Mouse (Mus musculus): ENCODE data around the gene Cdkn1b.

Gene Cdkn1b

GRCm38 (mm10) chr6:134928889-134929310, 8.7 kb downstream of the Cdkn1b start:
- no peak for DNase-seq (ENCODE audit: low read depth, low spot score)

GRCm38 (mm10) chr6:134929926-134930325, 9.7 kb downstream of the Cdkn1b start:
- DNase-seq (ENCODE audit: low read depth, low spot score), result no peak

- no peak for DNase-seq (ENCODE audit: low read depth, low spot score)
These were observed 10.2 kb downstream of the Cdkn1b start for GRCm38 (mm10) chr6:134930383-134930782.

DNA sequence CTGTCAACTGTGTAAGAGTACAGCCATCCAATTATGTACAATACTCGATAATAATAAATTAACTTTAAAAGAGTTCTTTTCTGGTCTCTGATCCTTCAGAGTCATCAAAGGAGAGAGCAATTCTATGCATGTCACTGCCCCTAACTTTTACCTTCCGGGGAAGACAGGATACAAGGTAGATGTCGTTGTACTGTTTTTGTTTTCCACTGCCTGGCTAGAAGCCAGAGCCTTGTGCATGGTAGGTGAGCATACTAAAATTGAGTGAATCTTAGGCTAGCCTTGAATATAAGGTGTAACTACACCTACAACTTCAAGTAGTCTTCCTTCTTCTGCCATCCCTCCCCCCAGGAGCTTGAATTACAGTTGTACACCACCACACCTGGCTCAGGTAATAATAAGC, 10.9 kb downstream of the Cdkn1b start:
- no peak for DNase-seq (ENCODE audit: low read depth, low spot score)

DNA sequence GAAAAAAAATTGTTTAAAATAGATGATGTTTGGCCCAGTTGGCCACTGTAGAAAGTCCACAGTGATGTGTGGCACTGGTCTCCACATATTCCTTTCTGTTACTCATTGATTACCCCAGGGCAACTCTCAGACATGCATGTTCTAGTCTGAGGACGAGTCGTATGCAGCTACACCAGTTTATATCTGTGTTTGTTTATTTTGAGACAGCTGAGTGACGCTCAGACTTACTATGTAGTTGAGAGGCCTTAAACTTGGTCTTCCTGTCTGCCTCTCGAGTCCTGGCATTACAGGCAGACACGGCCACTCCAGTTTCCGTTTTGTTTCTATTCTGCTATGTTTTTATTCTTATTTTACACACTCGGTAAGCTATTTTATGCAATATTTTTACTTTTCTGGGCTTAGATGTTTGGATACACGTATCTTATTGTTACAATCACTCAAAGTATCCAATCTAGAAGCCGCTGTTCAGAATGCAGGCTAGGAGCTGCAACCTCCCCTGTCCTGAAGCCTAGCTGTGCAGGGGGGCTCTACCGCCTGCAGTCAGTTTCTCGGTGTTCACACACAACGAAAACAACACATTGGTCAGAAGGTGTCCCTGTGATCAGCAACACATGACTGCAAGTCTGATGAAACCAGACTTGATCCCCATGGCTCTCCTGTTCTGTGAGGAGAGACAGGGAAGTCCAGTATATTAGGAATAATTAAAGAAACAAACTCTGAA, 12.4 kb downstream of the Cdkn1b start:
- no peak for DNase-seq (ENCODE audit: low read depth, low spot score)

DNA sequence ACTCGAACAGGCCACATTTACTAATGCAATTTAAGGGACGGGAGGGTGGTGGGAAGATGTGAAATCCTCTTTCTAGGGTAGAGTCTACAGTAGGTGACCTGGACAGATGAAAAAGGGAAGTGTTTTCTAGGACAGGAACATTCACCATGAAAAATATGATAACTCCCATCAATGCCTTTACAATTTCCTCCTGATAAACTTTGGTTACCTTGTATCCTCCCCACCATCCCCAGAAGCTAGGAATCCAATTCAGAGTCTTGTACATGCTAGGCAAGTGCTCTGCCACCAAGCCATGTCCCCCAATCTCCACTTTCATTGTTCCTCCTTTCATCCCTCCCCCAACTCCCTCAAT, 13.0 kb downstream of the Cdkn1b start:
- no peak for DNase-seq (ENCODE audit: low read depth, low spot score)

DNA sequence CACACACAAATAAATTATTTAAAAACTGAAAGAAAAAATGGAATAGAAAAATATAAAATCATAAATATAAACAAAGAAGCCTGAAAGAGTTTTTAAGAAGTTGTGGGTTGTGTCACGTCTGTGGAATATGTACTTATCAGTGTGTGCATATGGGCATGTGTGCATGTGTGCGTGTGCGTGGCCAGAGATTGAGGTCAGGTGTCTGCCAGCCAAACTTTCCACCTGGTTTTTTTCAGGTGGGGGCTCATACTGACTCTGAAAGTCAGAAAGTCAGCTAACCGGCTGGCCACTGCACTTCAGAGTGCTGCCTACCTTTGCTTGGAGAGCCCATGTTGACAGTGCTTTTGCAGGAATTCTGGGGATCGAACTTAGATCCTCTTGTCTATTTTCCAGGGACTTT, 14.1 kb downstream of the Cdkn1b start:
- no peak for DNase-seq (ENCODE audit: low read depth, low spot score)

GRCm38 (mm10) chr6:134939781-134940180, 19.6 kb downstream of the Cdkn1b start:
- no peak for DNase-seq (ENCODE audit: low read depth, low spot score)

DNA sequence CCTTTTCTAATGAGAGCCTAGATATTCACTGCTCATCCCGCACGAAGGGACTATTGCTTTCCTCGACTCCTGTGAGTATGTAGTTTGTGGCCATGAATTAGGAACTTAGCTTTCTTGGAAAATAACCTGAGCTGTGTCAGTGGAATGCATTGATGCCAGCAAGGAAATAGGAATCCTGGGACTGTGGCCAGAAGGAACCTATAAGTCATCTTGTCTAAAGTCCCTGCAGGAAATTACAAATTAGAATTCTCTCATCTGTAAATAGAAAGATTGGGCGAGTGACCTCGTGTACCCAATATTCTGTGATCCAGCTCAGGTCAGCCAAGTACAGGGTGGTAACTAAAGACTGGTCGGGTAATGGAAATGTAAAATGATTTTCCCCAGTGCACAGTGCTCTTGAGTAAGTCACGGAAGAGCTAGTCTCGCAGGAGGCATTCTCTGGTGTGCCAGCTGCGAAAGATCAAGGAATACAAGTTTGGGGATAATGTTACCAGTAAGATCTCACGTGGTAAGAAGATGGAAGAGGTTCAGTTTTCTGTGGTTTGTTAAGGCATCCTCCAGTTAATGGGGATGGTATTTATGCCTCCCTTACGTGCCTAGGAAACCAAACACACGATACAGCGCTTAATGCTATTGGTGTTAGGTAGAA, 23.7 kb downstream of the Cdkn1b start:
- DNase-seq (ENCODE audit: low read depth, low spot score), result no peak

DNA sequence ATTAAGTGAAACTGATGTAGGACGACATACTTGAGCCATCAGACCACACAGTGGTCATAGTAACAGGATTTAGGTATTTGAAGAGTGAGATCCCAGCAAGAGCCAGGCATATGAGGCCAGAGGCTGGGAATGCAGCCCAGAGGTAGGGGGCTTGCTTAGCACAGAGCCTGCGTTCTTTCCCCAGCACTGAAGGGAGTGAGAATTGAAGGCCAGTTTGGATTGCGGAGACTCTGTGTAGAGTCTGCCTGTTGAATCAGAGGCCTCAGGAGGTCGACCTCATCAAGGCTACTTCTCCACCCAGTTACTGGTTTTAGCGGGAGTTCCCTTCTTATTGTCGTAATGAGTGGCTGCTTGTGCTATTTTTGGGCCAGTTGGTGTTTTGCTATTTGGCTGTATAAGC, 25.9 kb downstream of the Cdkn1b start:
- DNase-seq (ENCODE audit: low read depth, low spot score), result no peak

DNA sequence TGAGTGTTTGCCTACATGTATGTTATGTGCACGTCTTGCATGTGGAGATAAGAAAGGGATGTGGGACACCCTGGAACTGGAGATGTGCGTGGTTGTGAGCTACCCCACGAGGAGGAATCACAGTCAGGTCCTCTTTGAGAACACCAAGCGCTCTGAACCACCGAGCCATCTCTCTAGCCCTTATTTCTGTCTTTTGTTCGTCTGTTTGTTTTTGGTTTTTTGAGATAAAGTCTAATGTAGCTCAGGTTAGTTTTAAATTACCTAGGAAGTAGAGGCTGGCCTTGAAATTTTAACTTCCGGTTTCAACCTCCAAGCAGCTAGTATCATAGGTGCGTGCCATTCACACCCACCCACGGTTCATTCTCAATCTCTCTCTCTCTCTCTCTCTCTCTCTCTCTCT, 26.7 kb downstream of the Cdkn1b start:
- no peak for DNase-seq (ENCODE audit: low read depth, low spot score)

- DNase-seq (ENCODE audit: low read depth, low spot score), result peak; percentile 88
These were observed 27.3 kb downstream of the Cdkn1b start for GRCm38 (mm10) chr6:134947311-134948087.

- no peak for DNase-seq (ENCODE audit: low read depth, low spot score)
These were observed 28.4 kb downstream of the Cdkn1b start for GRCm38 (mm10) chr6:134948522-134949061.

DNA sequence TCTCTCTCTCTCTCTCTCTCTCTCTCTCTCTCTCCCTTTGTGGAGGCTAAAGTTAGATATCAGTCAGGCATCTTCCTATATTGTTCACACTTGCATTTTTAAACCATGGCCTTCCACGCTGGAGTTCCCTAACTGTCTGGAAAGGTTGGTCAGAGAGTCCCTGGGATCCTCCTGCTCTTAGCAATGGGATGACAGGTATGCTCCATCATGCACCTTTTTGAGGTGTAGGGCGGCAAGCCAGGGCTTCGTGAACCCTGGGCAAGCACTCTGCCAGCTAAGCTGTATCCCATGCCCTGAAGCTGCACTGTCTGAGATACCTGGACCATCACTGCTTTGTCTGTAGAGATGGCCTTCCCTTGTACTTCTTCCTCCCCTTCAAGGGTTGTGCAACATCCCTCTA, 29.0 kb downstream of the Cdkn1b start:
- no peak for DNase-seq (ENCODE audit: low read depth, low spot score)

- no peak for DNase-seq (ENCODE audit: low read depth, low spot score)
These were observed 31.2 kb downstream of the Cdkn1b start for GRCm38 (mm10) chr6:134951364-134951763.

DNA sequence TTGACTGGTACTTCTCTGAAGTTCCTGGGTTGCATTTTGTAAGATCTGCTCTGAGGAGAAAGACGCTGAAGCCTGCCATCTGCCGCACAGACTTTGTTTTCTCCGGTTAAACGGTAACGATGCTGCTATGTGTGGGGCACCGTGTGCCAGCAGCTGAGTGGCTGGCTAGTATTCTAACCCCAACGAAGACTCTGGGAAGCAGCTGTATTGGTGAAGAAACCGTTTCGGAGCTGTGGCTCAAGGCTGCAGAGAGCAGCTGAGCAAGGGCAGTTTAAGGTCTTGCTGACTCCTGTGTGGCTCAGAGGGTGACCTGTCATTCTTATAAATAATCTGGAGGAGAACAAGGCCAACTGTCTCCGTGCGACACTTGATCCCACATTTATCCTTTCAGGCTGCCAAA, 33.8 kb downstream of the Cdkn1b start:
- peak; percentile 55 for DNase-seq (ENCODE audit: low read depth, low spot score)

GRCm38 (mm10) chr6:134956388-134956787, 36.2 kb downstream of the Cdkn1b start:
- no peak for DNase-seq (ENCODE audit: low read depth, low spot score)

DNA sequence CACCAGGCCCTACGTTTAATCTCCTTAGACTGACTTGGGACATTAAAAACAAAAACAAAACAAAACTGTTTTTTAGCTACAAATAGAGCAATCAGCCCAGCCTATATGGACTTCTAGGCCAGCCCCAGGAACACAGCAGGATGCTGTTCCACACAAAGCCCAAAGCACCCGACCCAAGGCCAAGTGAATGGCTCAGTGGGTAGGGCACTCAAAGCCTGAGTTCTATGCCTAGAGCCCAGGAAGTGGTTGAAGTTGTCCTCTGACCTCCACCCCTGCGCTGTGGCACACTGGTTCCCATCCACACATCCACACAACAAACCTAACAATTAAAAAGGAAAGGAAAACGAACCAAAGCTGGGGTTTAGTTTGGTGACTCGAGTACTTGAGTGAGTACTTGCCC, 41.1 kb downstream of the Cdkn1b start:
- no peak for DNase-seq (ENCODE audit: low read depth, low spot score)

- DNase-seq (ENCODE audit: low read depth, low spot score), result no peak
These were observed 41.8 kb downstream of the Cdkn1b start for GRCm38 (mm10) chr6:134961858-134962517.

DNA sequence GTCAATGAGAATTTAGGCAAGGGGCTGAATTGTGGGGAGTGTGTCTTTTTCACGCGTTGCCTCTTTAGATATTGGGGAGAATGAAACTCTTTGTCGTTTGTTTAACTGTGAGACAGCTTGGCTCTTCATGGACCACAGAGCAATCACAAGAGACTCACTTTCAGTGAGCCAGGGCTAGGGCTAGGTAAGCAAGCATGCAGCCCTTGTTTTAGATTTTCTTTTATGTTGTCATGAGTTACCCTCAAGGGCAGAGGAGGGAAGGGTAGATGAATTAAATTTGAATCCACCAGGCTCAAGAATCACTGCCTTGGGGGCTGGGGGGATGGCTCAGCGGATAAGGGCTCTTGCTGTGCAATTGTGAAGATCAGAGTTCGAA, 42.3 kb downstream of the Cdkn1b start:
- no peak for DNase-seq (ENCODE audit: low read depth, low spot score)

- no peak for DNase-seq (ENCODE audit: low read depth, low spot score)
These were observed 43.7 kb downstream of the Cdkn1b start for GRCm38 (mm10) chr6:134963910-134964309.

- no peak for DNase-seq (ENCODE audit: low read depth, low spot score)
These were observed 46.5 kb downstream of the Cdkn1b start for GRCm38 (mm10) chr6:134966681-134967080.
